Mouse (Mus musculus) midbrain, embryonic 11.5 days (tissue): ENCODE results near the gene March6. TPM values are rescaled to one million over a fixed set of nuclear protein-coding genes. Genes with fewer than 3 reads are reported as not detected.

Experiments
- ATAC-seq: fragments of 200-750 bp; cut with Nextera tagmentation; 2 replicates; pipeline ENCODE4 v1.8.0; 2017; ENCODE audit warnings: moderate TSS enrichment, moderate library complexity; ENCODE audit not compliant: low FRiP score
- DNase-seq: peaks from one replicate; pipeline ENCODE4 v3.0.0; 2015; ENCODE audit warnings: low spot score; ENCODE audit errors: missing footprints
- H3K27ac ChIP-seq: fragments of 300-500 bp; sonication (generic); 2 replicates; pipeline ENCODE4 v1.5.1; 2014; ENCODE audit warnings: low read depth, low read length
- H3K27me3 ChIP-seq: fragments of 300-500 bp; sonication (generic); 2 replicates; pipeline ENCODE4 v1.6.1; 2014; ENCODE audit warnings: mild to moderate bottlenecking, low read length, moderate library complexity, mixed read lengths; ENCODE audit not compliant: control insufficient read depth, insufficient read depth
- H3K36me3 ChIP-seq: fragments of 300-500 bp; sonication (generic); 2 replicates; pipeline ENCODE4 v1.6.1; 2014; ENCODE audit warnings: mild to moderate bottlenecking, low read length, moderate library complexity, mixed read lengths; ENCODE audit not compliant: control insufficient read depth, insufficient read depth
- H3K4me1 ChIP-seq: fragments of 300-500 bp; sonication (generic); 2 replicates; pipeline ENCODE4 v1.6.1; 2014; ENCODE audit warnings: low read length; ENCODE audit not compliant: control insufficient read depth, insufficient read depth
- H3K4me2 ChIP-seq: fragments of 300-500 bp; sonication (generic); 2 replicates; pipeline ENCODE4 v1.6.1; 2014; ENCODE audit warnings: mild to moderate bottlenecking, moderate library complexity
- H3K4me3 ChIP-seq: fragments of 300-500 bp; sonication (generic); 2 replicates; pipeline ENCODE4 v1.5.1; 2014; ENCODE audit warnings: low read depth, low read length
- H3K9ac ChIP-seq: fragments of 300-500 bp; sonication (generic); 2 replicates; pipeline ENCODE4 v1.6.1; 2014; ENCODE audit warnings: low read length
- H3K9me3 ChIP-seq: fragments of 300-500 bp; sonication (generic); 2 replicates; pipeline ENCODE4 v1.6.1; 2016; ENCODE audit warnings: low read length; ENCODE audit not compliant: control insufficient read depth
- WGBS: fragments of 180-500 bp; shearing (Covaris S2); extraction: QIAGEN DNeasy Blood & Tissue Kit; methylation state at CpG from one replicate; pipeline ENCODE4 v1.1.7; 2014; 5-methylcytosine and 5-hydroxymethylcytosine counted together
- polyA plus RNA-seq: library from polyadenylated mRNA; unstranded; fragments of >200 nt; fragmentation: Nextera tagmentation; extraction: Ambion mirVana; gene quantifications from 2 replicates; pipeline ENCODE4 v1.2.1, GENCODE M21; 2014

Gene March6
- polyA plus RNA-seq, 1 experiment from 2014 or later = 53.9 TPM

GRCm38 (mm10) chr15:31547421-31547820 lies 16.6 kb upstream of the March6 start:
- Histone ChIP-seq H3K9me3 (no peaks in the 10 kb centered on the region), H3K27me3 (no peaks in the 10 kb centered on the region), H3K4me1 (peaks cover 4% of the 10 kb centered on the region), H3K4me3 (no peak overlapping the region), H3K9ac (no peak overlapping the region), H3K27ac (no peak overlapping the region), H3K36me3 (no peaks in the 10 kb centered on the region), H3K4me2 (no peak overlapping the region)
- ATAC-seq = no peak
- 77% methylated on average over 5 of the region's 5 CpGs for WGBS
- no peak for DNase-seq

GRCm38 (mm10) chr15:31546291-31546690 lies 15.4 kb upstream of the March6 start:
- Histone ChIP-seq H3K27ac (no peak overlapping the region), H3K27me3 (no peaks in the 10 kb centered on the region), H3K4me1 (peaks cover 13% of the 10 kb centered on the region), H3K4me3 (no peak overlapping the region), H3K9me3 (no peaks in the 10 kb centered on the region), H3K9ac (no peak overlapping the region), H3K4me2 (no peak overlapping the region), H3K36me3 (no peaks in the 10 kb centered on the region)
- ATAC-seq (no peak), DNase-seq (peak; percentile 54)
- WGBS = 90% methylated on average over 6 of the region's 6 CpGs

- no peaks in the 10 kb centered on the region for H3K36me3 ChIP-seq
- H3K9me3 ChIP-seq = no peaks in the 10 kb centered on the region
- H3K4me3 ChIP-seq = no peak overlapping the region
- 79% methylated on average over 1 of the region's 1 CpGs for WGBS
- H3K9ac ChIP-seq = no peak overlapping the region
- no peak overlapping the region for H3K4me2 ChIP-seq
- H3K27ac ChIP-seq = no peak overlapping the region
- peaks cover 13% of the 10 kb centered on the region for H3K4me1 ChIP-seq
- DNase-seq (peak; percentile 57), ATAC-seq (no peak)
- H3K27me3 ChIP-seq = no peaks in the 10 kb centered on the region
Measured at GRCm38 (mm10) chr15:31545058-31545457, 14.2 kb upstream of the March6 start.

- H3K9ac ChIP-seq = no peak overlapping the region
- ATAC-seq (0 out of 2 replicates have a peak, but pooled peaks have one; percentile 28), DNase-seq (no peak)
- no peak overlapping the region for H3K4me3 ChIP-seq
- no peaks in the 10 kb centered on the region for H3K9me3 ChIP-seq
- H3K36me3 ChIP-seq = no peaks in the 10 kb centered on the region
- H3K27me3 ChIP-seq = no peaks in the 10 kb centered on the region
- H3K27ac ChIP-seq = no peak overlapping the region
- peaks cover 13% of the 10 kb centered on the region for H3K4me1 ChIP-seq
- no peak overlapping the region for H3K4me2 ChIP-seq
- WGBS = 8% methylated on average over 3 of the region's 3 CpGs
Measured at GRCm38 (mm10) chr15:31543246-31543645, 12.4 kb upstream of the March6 start.

- H3K9me3 ChIP-seq = no peaks in the 10 kb centered on the region
- peak; percentile 55 for ATAC-seq
- H3K4me1 ChIP-seq = peaks cover 13% of the 10 kb centered on the region
- DNase-seq = peak; percentile 91
- H3K36me3 ChIP-seq = no peaks in the 10 kb centered on the region
- WGBS = 11% methylated on average over 10 of the region's 10 CpGs
- peak overlapping the region; percentile 47 for H3K9ac ChIP-seq
- H3K27ac ChIP-seq = peak overlapping the region; percentile 44
- H3K4me2 ChIP-seq = peak overlapping the region; percentile 19; the same call in 1 of the 2 replicates
- no peak overlapping the region for H3K4me3 ChIP-seq
- no peaks in the 10 kb centered on the region for H3K27me3 ChIP-seq
Measured at GRCm38 (mm10) chr15:31542013-31542958, 11.4 kb upstream of the March6 start.

- Histone ChIP-seq H3K27me3 (no peaks in the 10 kb centered on the region), H3K9me3 (no peaks in the 10 kb centered on the region), H3K9ac (no peak overlapping the region), H3K36me3 (no peaks in the 10 kb centered on the region), H3K4me2 (no peak overlapping the region), H3K27ac (no peak overlapping the region), H3K4me3 (no peak overlapping the region), H3K4me1 (peaks cover 25% of the 10 kb centered on the region)
- DNase-seq (no peak), ATAC-seq (no peak)
- WGBS = 75% methylated on average over 1 of the region's 1 CpGs
Measured at GRCm38 (mm10) chr15:31540513-31540802, 9.6 kb upstream of the March6 start.

GRCm38 (mm10) chr15:31539643-31540512 lies 9.0 kb upstream of the March6 start:
- DNase-seq (peak; percentile 65), ATAC-seq (no peak)
- H3K4me2 ChIP-seq = no peak overlapping the region
- H3K9ac ChIP-seq = no peak overlapping the region
- WGBS = 74% methylated on average over 9 of the region's 9 CpGs
- H3K9me3 ChIP-seq = no peaks in the 10 kb centered on the region
- H3K36me3 ChIP-seq = no peaks in the 10 kb centered on the region
- H3K27me3 ChIP-seq = no peaks in the 10 kb centered on the region
- H3K4me1 ChIP-seq = peaks cover 26% of the 10 kb centered on the region
- no peak overlapping the region for H3K4me3 ChIP-seq
- H3K27ac ChIP-seq = no peak overlapping the region

- ATAC-seq = no peak
- no peak overlapping the region for H3K4me3 ChIP-seq
- no peaks in the 10 kb centered on the region for H3K9me3 ChIP-seq
- peaks cover 26% of the 10 kb centered on the region for H3K4me1 ChIP-seq
- no peaks in the 10 kb centered on the region for H3K36me3 ChIP-seq
- H3K27ac ChIP-seq = no peak overlapping the region
- H3K27me3 ChIP-seq = no peaks in the 10 kb centered on the region
- DNase-seq = peak; percentile 44
- H3K9ac ChIP-seq = no peak overlapping the region
- 87% methylated on average over 3 of the region's 3 CpGs for WGBS
- H3K4me2 ChIP-seq = no peak overlapping the region
Measured at GRCm38 (mm10) chr15:31538346-31538745, 7.5 kb upstream of the March6 start.

- 91% methylated on average over 2 of the region's 2 CpGs for WGBS
- no peaks in the 10 kb centered on the region for H3K36me3 ChIP-seq
- no peak for ATAC-seq
Measured at GRCm38 (mm10) chr15:31537706-31538105, 6.9 kb upstream of the March6 start.

More at GRCm38 (mm10) chr15:31537706-31538105, 6.9 kb upstream of the March6 start:
- H3K9me3 ChIP-seq = no peaks in the 10 kb centered on the region
- DNase-seq = peak; percentile 51
- H3K4me2 ChIP-seq = no peak overlapping the region
- no peak overlapping the region for H3K9ac ChIP-seq
- H3K4me3 ChIP-seq = no peak overlapping the region
- H3K27me3 ChIP-seq = no peaks in the 10 kb centered on the region
- no peak overlapping the region for H3K27ac ChIP-seq
- peaks cover 25% of the 10 kb centered on the region for H3K4me1 ChIP-seq
